Mouse (Mus musculus): ENCODE measurements at regions not wholly inside any gene's neighbourhood (a gene's known extent, or its start where the extent isn't known, plus 50 kb on each side); places are given as distances from the start of the nearest gene placed in this dataset.
A peak's percentile ranks its signal among the peaks of the same experiment; 100 is the strongest.

GRCm38 (mm10) chr8:41648276-41648675 is 231.4 kb upstream of the Frg1 start:
- DNase-seq (ENCODE audit: low spot score in 2 of 2): no peak

GRCm38 (mm10) chr8:41644626-41645025 is 227.8 kb upstream of the Frg1 start:
- no peak for DNase-seq (ENCODE audit: low spot score in 2 of 2)

GRCm38 (mm10) chr8:41623841-41624240 is 207.0 kb upstream of the Frg1 start:
- DNase-seq (ENCODE audit: low spot score in 2 of 2): no peak

GRCm38 (mm10) chr8:41600255-41600654 is 183.4 kb upstream of the Frg1 start:
- DNase-seq (ENCODE audit: low spot score in 2 of 2): no peak

- DNase-seq (ENCODE audit: low spot score in 2 of 2): no peak
These were observed 177.6 kb upstream of the Frg1 start for GRCm38 (mm10) chr8:41594446-41594845.

GRCm38 (mm10) chr8:41593666-41594042 is 176.8 kb upstream of the Frg1 start:
- no peak for DNase-seq (ENCODE audit: low spot score in 2 of 2)

- DNase-seq (ENCODE audit: low spot score in 2 of 2): no peak
These were observed 176.1 kb upstream of the Frg1 start for GRCm38 (mm10) chr8:41592741-41593665.

GRCm38 (mm10) chr8:41592174-41592573 is 175.3 kb upstream of the Frg1 start:
- no peak for DNase-seq (ENCODE audit: low spot score in 2 of 2)

- no peak for DNase-seq (ENCODE audit: low spot score in 2 of 2)
These were observed 171.3 kb upstream of the Frg1 start for GRCm38 (mm10) chr8:41588157-41588556.

GRCm38 (mm10) chr8:41573027-41573885 is 156.4 kb upstream of the Frg1 start:
- DNase-seq (ENCODE audit: low spot score in 2 of 2): peak in 1 of 2 experiments; percentile 6

- no peak for DNase-seq (ENCODE audit: low spot score in 2 of 2)
These were observed 153.7 kb upstream of the Frg1 start for GRCm38 (mm10) chr8:41570566-41570965.

GRCm38 (mm10) chr8:41561995-41562394 is 145.1 kb upstream of the Frg1 start:
- DNase-seq (ENCODE audit: low spot score in 2 of 2): no peak

- DNase-seq (ENCODE audit: low spot score in 2 of 2): no peak
These were observed 139.9 kb upstream of the Frg1 start for GRCm38 (mm10) chr8:41556819-41557218.

GRCm38 (mm10) chr8:41552747-41553534 is 136.1 kb upstream of the Frg1 start:
- DNase-seq (ENCODE audit: low spot score in 2 of 2): no peak

GRCm38 (mm10) chr8:41551925-41552414 is 135.1 kb upstream of the Frg1 start:
- no peak for DNase-seq (ENCODE audit: low spot score in 2 of 2)

GRCm38 (mm10) chr8:41550095-41550420 is 133.2 kb upstream of the Frg1 start:
- DNase-seq (ENCODE audit: low spot score in 2 of 2): no peak

GRCm38 (mm10) chr8:41549220-41550094 is 132.6 kb upstream of the Frg1 start:
- DNase-seq (ENCODE audit: low spot score in 2 of 2): no peak

- DNase-seq (ENCODE audit: low spot score in 2 of 2): no peak
These were observed 131.0 kb upstream of the Frg1 start for GRCm38 (mm10) chr8:41547730-41548368.

- DNase-seq (ENCODE audit: low spot score in 2 of 2): no peak
These were observed 115.3 kb upstream of the Frg1 start for GRCm38 (mm10) chr8:41532212-41532611.

- DNase-seq (ENCODE audit: low spot score in 2 of 2): no peak
These were observed 112.7 kb upstream of the Frg1 start for GRCm38 (mm10) chr8:41529581-41529980.

All from heart, adult 9 months (tissue).